Mouse (Mus musculus) retina, embryonic 14.5 days (tissue): ENCODE data around the gene Auts2.
A peak's percentile ranks its signal among the peaks of the same experiment; 100 is the strongest.

Experiments used
- DNase-seq: peaks from one replicate; pipeline ENCODE4 v3.0.0-alpha.2; 2015; ENCODE audit warnings: low spot score

Gene Auts2

DNA sequence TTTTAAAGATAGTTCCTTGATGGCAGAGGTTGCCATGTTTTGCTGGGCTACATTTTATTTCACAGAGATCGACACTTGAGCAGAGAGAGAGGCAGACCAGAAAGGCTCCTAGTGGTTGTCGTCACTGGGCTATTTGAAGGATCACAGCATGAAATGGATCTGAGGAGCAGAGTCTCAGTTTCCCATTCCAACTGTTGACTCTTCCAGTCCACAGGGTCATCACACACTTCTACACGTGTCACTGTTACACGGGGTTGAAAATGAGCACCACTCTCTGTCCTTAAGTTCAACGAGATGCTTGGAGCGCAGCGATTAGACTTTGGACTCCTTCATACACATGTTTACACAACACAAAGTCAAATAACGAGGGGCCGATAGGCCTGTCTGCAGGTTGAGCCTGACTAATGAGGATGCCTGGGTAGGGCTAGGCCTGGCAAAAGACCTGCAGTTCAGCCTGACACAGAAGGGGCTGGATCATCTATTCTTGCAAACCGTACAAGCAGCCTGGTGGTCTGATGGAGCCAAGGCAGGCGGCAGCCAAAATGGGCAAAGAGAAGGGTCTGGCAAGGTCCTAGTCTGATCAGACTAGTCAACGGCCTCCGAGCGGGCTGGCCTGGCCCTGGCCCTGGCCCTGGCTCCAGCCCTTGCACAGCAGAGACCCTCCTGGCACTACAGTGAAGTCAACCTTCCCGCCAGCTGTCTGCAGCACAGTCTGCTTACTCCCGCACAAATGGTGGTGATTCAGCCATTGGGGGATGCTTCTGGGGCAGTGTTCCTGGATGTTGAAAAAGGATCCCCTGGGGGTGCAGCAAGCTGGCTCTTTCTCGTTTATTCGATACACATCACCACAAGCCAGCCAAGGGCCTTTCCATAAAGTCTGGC lies 969.6 kb downstream of the Auts2 start:
- peak; percentile 17 for DNase-seq

DNA sequence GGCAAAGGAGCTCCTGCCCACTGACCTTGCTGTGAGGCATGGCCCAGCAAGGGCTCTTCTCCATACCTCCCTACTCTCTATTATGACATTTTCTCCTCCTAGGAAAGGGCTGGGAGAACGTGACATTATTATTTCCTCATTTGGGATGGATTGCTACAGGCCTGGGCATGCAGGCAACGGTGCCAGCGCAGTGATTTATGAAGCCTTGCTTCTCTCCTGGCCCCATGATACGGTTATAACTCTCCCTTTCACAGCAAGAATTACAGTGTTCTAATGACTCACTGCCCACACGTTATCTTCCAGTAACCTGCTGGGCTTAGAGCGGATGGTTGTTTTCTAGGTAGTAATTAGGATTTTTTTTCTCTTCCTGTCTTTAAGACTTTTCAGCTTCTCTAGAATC lies 977.1 kb downstream of the Auts2 start:
- DNase-seq: no peak

DNA sequence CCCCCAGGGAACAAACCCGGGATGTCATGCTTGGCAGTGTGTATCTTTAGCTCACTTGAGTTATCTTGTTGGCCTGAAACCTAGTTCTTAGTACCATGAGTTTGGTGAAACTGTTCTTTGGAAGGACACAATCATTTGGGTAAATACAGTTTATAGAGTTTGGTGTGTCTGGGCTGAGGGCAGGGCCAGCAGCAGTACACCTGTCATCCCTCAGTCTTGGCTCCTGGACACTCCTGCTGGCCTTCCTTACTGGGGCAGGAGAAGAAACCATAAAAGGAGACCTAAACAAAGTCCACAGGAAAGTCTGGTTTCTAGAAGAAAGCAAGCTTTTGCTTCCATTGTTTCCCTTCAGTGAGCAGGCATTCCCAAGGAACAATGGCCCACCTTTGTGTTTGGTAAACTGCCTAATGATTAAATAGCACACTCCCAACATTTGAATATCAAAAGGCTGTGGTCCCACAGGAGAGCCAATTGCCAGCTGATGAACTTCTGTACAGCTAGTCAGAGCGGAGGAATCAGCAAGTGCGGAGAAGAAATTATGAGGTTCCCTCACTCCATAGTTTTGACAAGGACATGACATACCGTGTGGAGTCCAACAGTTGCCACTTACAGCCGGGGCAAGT lies 979.4 kb downstream of the Auts2 start:
- DNase-seq: no peak

DNA sequence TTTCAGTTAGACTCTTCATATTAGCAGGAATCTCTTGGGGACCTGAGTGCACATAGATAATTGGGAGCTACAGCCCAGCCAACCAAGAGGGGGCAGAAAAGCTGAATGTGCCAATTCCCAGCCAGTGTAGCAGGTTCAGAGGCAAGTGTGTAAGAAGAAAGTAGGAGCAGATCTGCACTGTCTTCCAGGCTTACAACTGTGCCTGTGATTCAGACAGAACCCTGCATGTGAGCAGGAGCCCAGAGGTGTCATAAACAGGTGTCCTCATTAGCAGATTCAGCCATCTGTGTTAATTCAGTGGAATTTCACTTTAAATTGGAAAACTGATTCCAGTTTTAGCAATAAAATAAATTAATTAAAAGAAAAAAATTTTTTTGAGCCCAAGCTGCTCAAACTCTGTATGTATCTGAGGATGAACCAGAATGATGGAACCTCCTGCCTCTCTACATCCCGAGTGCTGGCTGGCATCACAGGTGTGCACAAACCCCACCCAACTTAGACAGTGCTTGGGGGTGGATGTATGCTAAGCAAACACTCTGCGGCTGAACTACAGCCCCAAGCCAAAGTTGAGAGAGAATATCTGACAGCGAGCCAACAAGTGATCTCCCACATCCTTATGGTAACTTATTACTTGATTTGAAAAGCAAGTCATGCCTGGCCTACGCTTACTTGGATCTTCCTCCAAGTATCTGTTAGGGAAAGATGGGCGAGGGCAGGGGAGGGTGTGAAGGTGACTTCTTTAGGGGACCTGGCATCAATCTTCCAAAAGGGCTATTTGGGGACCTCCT lies 982.2 kb downstream of the Auts2 start:
- DNase-seq: no peak

DNA sequence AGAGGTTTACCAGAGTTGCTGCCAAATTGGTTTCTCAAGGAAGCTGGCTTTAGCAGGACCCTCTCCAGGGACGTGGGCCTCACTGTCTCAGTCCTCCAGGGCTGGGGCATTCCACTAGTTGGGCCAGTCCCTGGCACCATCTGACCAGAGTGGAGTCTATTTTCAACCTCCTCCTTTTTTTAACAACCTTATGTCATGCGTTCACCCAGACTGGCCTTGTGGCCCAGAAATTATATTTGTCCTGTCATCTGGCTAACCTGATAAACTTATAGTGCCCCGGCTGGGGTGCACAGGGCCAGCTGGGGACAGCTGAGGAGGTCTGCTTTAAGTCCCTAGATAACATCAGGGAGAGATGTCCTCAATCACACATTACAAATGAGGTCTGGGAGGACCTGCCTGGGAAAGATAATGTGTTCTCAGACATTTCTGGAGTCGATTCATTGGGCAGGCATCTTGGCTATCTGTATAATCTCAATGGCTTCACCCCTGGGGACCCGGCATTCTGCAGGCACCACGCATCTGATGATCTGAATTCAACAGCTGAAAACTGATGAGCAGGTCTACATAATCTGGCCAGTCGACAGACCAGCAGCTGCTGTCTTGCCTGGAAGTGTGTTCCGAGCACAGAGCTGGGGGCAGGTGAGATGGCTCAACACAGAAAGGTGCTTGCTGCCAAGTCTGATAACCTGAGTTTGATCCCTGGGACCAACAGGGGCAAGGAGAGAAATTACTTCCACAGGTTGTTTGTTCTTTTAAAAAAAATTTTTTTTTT lies 984.6 kb downstream of the Auts2 start:
- no peak for DNase-seq

DNA sequence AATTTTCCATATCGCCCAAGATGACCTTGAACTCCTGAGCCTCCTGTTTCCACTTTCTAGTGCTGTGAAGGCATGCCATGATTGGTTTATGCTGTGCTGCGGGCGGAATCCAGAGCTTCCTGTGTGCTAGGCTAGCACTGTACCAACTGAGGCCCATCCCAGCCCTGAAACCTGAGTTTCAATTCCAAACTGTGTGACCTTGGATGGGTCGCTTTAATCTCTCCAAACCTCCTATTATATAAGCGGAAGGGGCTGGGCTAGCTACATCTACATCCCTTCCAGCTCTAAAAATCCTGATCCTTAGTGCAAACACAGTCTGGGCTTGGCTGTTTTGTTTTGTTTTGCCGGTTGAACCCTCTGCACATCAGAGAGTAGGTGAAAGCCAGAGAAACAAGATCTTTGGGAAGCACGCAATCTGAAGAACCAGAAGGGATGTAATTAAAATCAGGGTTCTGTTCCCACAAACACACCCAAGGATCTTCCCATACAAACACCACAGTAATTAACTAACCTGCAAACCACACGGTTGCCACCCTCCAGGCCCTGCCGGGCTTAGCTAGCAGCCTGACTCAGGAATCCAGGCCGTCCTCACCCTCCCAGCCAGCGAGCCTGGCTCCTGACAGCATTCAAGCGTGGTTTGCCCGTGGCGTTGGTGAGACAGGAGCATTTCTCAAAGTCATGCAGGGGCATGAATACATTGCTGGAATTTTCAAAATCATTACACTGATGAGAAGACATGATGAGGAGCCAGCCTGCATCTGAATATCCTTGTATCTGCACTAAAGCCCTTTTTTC lies 985.4 kb downstream of the Auts2 start:
- no peak for DNase-seq

DNA sequence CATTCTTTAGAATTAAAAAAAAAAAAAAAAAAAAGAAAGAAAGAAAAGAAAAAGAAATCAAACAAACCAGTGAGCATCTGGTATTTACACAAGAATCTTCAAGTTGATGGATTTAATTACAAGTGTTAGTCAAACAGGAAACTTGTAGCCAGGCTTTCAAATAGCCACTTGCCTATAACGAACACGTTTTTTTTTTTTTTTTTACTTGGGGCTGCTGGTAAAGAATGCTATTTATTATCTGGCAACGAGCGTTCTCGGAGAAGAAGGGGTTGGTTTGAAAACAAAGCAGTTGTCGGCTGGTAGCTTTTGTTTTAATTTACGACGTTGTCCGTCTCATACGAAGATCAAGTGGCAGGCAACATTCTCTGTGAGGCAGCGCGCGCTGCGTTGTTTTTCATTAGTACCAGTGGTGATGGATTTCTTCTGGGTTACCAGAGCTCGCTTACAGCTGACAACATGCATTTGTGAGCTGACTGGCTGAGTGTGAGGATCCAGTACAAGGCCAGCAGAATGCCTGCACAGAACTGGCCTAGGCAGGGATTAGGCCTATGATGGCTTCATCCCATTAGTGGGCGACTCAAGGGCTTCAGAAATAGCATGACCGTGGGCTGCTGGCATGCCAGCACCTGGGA lies 994.1 kb downstream of the Auts2 start:
- peak; percentile 51 for DNase-seq

DNA sequence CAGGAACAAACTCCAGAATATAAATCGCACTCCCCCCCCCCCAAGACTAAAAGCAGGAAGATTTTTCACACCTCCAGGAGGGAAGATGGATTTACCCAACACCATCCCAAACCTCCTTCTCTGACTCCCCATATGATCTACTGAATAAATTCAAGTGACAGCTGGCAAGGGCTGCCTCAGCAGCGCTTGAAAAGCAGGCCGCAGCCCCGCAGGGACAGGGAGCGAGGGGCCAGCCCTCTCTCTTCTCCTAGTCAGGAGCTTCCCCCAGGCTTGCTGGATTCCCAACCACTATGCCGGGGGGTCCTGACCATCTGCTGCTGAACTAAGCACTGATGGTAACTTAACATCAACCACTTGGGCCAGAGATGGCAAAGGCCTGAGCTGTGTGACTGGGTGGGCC lies 995.2 kb downstream of the Auts2 start:
- peak; percentile 60 for DNase-seq

DNA sequence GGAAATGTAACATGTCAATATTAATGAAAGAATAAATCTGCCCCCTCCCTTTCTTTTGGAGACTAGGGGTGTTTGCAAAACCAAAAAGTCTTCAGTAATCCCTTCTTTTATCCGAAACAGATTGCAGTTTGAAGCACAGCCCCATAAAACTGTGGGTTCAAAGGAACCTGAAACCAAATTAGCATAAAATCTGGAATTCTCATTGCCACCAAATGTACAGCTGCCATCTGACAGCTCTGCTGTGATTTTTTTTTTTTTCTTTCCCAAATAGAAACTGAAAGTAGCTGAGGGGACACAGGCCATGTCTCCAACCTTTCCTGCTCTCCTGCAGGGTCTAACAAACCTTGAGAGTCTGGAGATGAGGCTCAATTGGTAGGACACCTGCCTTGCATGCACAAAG lies 996.7 kb downstream of the Auts2 start:
- DNase-seq: no peak

DNA sequence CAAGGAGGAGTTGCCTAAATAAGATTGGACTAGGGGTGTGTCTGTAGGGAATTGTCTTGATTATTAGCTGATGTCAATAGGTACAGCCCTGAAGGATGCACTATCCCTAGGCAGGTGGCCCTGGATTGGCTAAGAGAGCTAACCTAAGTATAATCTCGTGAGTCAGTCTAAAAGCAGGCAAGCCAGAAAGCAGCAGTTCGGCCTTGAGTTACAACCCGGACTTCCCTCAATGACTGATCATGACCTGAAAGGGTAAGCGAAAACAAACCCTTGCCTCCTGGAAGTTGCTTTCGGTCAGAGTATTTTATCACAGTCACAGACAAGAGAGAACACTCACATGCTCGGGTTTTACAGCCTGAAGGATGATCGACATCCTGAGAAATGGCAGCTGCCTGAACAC lies 998.8 kb downstream of the Auts2 start:
- DNase-seq: no peak

DNA sequence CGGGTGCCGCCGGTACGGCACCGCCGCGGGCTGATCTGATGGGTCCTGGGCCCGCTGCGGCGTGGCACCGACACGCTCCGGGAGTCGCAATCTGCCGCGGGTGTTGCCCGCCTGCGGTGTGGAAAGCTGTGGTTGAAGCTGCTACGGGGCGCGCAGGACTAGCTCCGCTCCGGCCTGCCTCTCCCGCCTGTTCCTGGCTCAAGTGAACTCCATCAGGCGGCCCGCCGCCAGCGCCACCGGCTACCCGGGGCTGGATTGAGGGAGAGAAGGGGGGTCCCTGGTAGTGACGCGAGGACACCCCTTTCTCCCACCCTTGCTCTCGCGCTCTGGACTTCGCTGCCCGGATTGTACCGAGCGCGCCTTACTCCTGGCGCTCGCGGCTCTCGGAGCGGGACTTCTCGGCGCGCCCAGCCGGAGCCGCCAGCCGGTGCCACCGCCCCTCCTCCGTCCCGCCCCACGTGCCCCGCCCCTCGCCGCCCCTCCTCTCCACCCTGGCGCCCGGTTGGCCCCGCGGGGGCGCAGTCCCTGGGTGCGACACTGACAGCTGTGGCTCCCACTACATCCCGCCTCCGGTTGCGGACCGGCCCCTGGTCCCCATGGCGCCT lies 1004.7 kb downstream of the Auts2 start:
- DNase-seq: peak; percentile 73

DNA sequence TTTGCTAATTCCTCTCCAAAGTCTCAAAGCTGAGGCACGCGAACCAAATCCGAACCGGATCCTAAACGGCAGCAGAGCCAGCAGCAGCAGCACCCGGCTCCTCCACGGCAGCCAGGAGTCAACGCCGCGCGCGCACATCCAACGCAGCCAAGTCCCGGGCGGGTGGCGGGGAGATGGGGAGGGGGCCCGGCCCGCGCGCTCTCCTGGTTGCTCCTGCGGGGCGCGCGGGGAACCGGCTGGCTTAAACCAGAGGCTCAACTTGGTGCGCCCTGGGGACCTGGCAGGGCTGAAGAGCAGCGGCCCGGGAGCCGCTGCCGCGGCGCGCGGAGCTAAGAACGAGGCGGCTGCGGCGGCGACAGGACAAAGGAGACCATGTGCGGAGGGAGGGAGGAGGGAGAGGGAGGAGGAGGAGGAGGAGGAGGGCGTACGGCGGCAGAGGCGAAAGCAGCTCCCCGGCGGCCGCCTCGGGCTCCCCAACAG lies 1005.3 kb downstream of the Auts2 start:
- DNase-seq: peak; percentile 72

DNA sequence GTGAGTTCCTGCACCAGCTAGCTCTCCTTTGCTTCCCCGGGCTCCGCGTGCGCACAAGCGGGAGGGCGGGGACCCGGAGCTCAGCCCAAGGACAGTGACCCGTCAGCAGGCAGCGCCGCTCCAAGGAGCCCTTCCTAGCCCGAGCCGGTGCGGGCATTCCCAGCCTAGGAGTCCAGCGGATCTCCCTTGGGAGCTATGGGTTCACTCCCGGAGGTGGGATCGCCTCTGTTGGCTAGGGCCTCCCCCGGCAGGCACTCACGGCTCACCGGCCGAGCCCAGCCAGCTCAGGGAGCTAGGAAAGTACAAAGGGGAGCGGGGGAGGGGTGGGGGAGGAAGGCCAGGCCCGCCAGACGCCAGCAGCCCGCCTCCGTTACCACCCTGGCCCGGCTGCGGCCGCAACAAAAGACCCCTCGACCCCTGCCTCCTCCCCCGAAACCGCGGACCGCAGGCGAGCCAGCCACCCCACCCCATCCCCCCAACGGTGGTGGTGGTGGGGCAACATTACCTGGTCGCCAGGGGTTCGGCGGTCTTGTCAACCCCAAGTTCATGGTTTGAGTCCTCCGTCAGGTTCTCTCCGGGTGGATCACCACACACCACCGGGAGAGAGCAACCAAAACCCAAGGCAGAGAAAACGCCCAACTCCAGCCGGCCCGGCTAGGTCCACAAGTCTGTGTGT lies 1005.9 kb downstream of the Auts2 start:
- peak; percentile 75 for DNase-seq

DNA sequence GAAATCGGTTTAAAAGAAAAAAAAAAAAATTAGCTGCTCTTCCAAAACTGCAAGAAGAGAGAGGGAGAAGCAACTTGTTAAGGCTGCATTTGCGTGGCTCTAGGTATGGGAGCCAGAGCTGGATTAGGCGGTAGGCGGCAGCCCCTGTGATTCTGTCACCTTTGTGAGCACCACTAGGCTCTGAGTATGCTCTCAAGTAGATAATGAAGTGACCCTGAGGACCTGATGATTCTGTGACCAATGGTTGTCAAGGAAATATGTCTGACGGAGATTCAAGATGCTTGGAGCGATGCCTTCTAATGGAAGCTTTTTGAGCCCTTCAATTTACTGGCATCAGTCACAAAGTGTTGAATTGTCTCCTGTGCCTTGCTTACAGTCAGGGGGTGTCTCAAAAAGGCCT lies 1007.4 kb downstream of the Auts2 start:
- peak; percentile 40 for DNase-seq

DNA sequence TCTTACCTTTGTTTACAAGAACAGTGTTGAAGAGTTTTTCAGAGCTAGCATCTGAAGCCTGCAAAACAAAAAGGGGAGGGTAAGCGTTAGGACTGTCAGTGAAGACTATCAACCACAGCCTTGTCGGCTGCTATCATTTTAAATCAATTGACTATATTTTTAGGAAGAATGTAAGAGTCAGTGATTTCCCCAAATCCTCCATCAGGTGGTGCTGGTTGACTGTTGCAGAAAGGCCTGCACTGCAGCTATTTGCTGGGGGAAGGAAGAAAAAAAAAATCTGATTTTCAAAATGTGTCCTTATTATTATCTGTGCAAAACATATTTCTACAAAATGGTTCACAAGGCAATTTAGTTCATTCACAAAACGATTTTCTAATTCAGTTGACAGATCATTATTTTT lies 1009.3 kb downstream of the Auts2 start:
- peak; percentile 84 for DNase-seq

DNA sequence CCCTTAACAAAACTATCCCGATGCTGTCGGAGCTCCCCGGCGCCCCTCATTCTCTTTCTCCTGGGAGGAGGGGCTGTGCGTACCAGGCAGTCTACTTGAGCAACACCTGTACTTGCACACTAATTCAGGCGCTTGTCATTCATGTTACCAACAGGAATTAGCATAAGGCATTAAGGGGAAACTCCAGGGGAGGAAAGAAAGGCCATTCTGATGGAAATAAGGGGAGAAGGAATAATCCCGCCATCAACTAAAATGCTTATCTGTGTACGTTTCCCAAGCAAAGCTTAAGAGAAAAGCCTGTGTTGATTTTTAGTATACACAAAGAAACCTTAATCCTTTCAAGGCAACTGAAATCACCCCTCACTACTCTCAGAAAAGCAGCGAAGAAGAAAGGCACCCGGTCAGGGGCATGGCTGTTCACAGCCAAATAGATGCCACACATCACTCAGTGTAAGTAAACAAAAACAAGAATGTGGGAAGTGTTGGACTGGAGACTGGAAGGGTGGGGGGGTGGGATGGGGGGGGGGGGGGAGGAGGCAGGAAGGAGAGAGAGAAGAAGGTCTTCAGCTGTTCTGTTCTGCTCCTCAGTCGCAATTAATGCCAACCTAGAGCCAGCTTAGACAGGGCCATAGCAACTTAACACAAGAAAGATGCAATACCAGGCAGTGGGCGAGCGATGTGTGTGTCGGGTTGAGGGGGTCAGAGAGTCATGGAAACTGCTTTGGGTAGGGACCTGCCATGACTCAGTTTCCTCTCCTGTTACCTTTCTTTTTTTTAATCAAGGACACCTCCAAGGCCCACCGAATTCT lies 1011.2 kb downstream of the Auts2 start:
- DNase-seq: no peak

DNA sequence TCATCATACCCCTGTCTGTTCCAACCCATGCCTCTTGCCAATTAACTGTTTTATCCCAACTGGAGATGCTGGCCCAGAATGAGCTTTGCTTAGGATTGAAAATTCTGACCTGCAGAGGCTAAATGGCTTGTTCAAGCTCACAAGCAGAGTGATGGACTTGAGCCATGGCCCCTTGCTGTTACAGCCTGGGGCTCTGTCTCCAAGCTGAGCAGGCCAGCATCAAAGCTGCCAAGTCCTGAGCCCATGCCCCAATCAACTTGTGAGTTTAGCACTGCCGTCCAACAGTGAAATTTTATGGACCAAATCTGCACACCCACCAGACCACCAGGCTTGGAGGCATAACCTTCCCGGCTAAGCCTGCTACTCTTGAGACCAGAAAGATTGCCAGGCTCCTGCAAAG lies 1012.3 kb downstream of the Auts2 start:
- DNase-seq: no peak

DNA sequence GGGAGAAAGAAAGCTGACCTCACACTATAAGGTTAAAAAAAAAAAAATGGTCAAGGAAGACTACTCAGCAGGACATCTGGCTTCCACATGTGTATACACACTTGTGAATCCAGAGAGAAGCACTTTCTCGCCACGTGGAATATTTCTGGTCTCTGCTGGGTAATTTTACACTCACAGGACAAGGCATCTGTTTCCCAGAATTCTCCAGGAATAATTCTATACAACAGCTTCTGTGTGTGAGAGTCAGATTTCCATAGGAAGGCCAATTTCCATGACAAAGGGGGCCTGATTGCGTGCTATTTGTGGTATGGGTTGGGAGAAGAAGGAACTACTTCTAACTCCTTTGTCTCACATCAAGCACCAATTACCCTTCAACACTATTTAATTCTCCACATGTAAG lies 1016.5 kb downstream of the Auts2 start:
- DNase-seq: no peak
